Mouse (Mus musculus): ENCODE data around the gene Sowahc. TPM values are rescaled to one million over a fixed set of nuclear protein-coding genes. Genes with fewer than 3 reads are reported as not detected.

The Sowahc gene
- polyA plus RNA-seq, 1 experiment from 2014 or later: 15.2 TPM

GRCm38 (mm10) chr10:59237757-59238156 is 16.0 kb downstream of the Sowahc start:
- Histone ChIP-seq H3K4me1 (replicated peaks; ENCODE audit: control insufficient read depth, insufficient read depth, low read length) (no peaks in the 10 kb centered on the region), H3K27me3 (ENCODE audit: control insufficient read depth, insufficient read depth, low read length) (no peaks in the 10 kb centered on the region), H3K4me2 (ENCODE audit: low read depth, low read length, severe bottlenecking) (no peak overlapping the region), H3K36me3 (ENCODE audit: control insufficient read depth, insufficient read depth, low read length) (no peaks in the 10 kb centered on the region), H3K4me3 (ENCODE audit: low read depth, low read length) (no peak overlapping the region), H3K9ac (ENCODE audit: low read length) (no peak overlapping the region), H3K9me3 (ENCODE audit: control insufficient read depth, low read length) (no peaks in the 10 kb centered on the region), H3K27ac (ENCODE audit: low read depth, low read length) (no peak overlapping the region)
- DNase-seq (ENCODE audit: low spot score) (no peak), ATAC-seq (replicated peaks; ENCODE audit: low FRiP score) (no peak)
- 40% methylated on average over 3 of the region's 3 CpGs for WGBS

GRCm38 (mm10) chr10:59241141-59241541 is 19.4 kb downstream of the Sowahc start:
- Histone ChIP-seq H3K36me3 (ENCODE audit: control insufficient read depth, insufficient read depth, low read length) (no peaks in the 10 kb centered on the region), H3K27ac (ENCODE audit: low read depth, low read length) (no peak overlapping the region), H3K4me1 (replicated peaks; ENCODE audit: control insufficient read depth, insufficient read depth, low read length) (no peaks in the 10 kb centered on the region), H3K9me3 (ENCODE audit: control insufficient read depth, low read length) (no peaks in the 10 kb centered on the region), H3K4me3 (ENCODE audit: low read depth, low read length) (no peak overlapping the region), H3K27me3 (ENCODE audit: control insufficient read depth, insufficient read depth, low read length) (no peaks in the 10 kb centered on the region), H3K4me2 (ENCODE audit: low read depth, low read length, severe bottlenecking) (no peak overlapping the region), H3K9ac (ENCODE audit: low read length) (no peak overlapping the region)
- DNase-seq (ENCODE audit: low spot score): no peak
- WGBS: 70% methylated on average over 3 of the region's 3 CpGs
- no peak for ATAC-seq (replicated peaks; ENCODE audit: low FRiP score)

- DNase-seq (ENCODE audit: low spot score) (no peak), ATAC-seq (replicated peaks; ENCODE audit: low FRiP score) (no peak)
- no peaks in the 10 kb centered on the region for H3K27me3 ChIP-seq (ENCODE audit: control insufficient read depth, insufficient read depth, low read length)
- H3K9ac ChIP-seq (ENCODE audit: low read length): no peak overlapping the region
- no peak overlapping the region for H3K27ac ChIP-seq (ENCODE audit: low read depth, low read length)
- no peaks in the 10 kb centered on the region for H3K36me3 ChIP-seq (ENCODE audit: control insufficient read depth, insufficient read depth, low read length)
- H3K9me3 ChIP-seq (ENCODE audit: control insufficient read depth, low read length): no peaks in the 10 kb centered on the region
- no peaks in the 10 kb centered on the region for H3K4me1 ChIP-seq (replicated peaks; ENCODE audit: control insufficient read depth, insufficient read depth, low read length)
- no peak overlapping the region for H3K4me2 ChIP-seq (ENCODE audit: low read depth, low read length, severe bottlenecking)
- no peak overlapping the region for H3K4me3 ChIP-seq (ENCODE audit: low read depth, low read length)
- WGBS: 89% methylated on average over 3 of the region's 3 CpGs
Measured at GRCm38 (mm10) chr10:59249531-59249930, 27.8 kb downstream of the Sowahc start.

GRCm38 (mm10) chr10:59250679-59251078 is 28.9 kb downstream of the Sowahc start:
- WGBS: 96% methylated on average over 2 of the region's 2 CpGs
- H3K9me3 ChIP-seq (ENCODE audit: control insufficient read depth, low read length): no peaks in the 10 kb centered on the region
- H3K27me3 ChIP-seq (ENCODE audit: control insufficient read depth, insufficient read depth, low read length): no peaks in the 10 kb centered on the region
- no peak overlapping the region for H3K9ac ChIP-seq (ENCODE audit: low read length)
- H3K27ac ChIP-seq (ENCODE audit: low read depth, low read length): no peak overlapping the region
- H3K4me3 ChIP-seq (ENCODE audit: low read depth, low read length): no peak overlapping the region
- H3K4me2 ChIP-seq (ENCODE audit: low read depth, low read length, severe bottlenecking): no peak overlapping the region
- H3K4me1 ChIP-seq (replicated peaks; ENCODE audit: control insufficient read depth, insufficient read depth, low read length): no peaks in the 10 kb centered on the region
- H3K36me3 ChIP-seq (ENCODE audit: control insufficient read depth, insufficient read depth, low read length): no peaks in the 10 kb centered on the region
- no peak for ATAC-seq (replicated peaks; ENCODE audit: low FRiP score)
- DNase-seq (ENCODE audit: low spot score): no peak

- no peaks in the 10 kb centered on the region for H3K4me1 ChIP-seq (replicated peaks; ENCODE audit: control insufficient read depth, insufficient read depth, low read length)
- H3K4me3 ChIP-seq (ENCODE audit: low read depth, low read length): no peak overlapping the region
- H3K4me2 ChIP-seq (ENCODE audit: low read depth, low read length, severe bottlenecking): no peak overlapping the region
- WGBS: 80% methylated on average over 2 of the region's 2 CpGs
- no peaks in the 10 kb centered on the region for H3K36me3 ChIP-seq (ENCODE audit: control insufficient read depth, insufficient read depth, low read length)
- no peak overlapping the region for H3K9ac ChIP-seq (ENCODE audit: low read length)
- no peaks in the 10 kb centered on the region for H3K27me3 ChIP-seq (ENCODE audit: control insufficient read depth, insufficient read depth, low read length)
- ATAC-seq (replicated peaks; ENCODE audit: low FRiP score) (no peak), DNase-seq (ENCODE audit: low spot score) (no peak)
- H3K9me3 ChIP-seq (ENCODE audit: control insufficient read depth, low read length): no peaks in the 10 kb centered on the region
- H3K27ac ChIP-seq (ENCODE audit: low read depth, low read length): no peak overlapping the region
Measured at GRCm38 (mm10) chr10:59251980-59252379, 30.2 kb downstream of the Sowahc start.

- no peak overlapping the region for H3K4me2 ChIP-seq (ENCODE audit: low read depth, low read length, severe bottlenecking)
- no peak overlapping the region for H3K9ac ChIP-seq (ENCODE audit: low read length)
- no peaks in the 10 kb centered on the region for H3K36me3 ChIP-seq (ENCODE audit: control insufficient read depth, insufficient read depth, low read length)
- H3K4me3 ChIP-seq (ENCODE audit: low read depth, low read length): no peak overlapping the region
- 78% methylated on average over 8 of the region's 8 CpGs for WGBS
- DNase-seq (ENCODE audit: low spot score) (no peak), ATAC-seq (replicated peaks; ENCODE audit: low FRiP score) (no peak)
- H3K27me3 ChIP-seq (ENCODE audit: control insufficient read depth, insufficient read depth, low read length): no peaks in the 10 kb centered on the region
- no peak overlapping the region for H3K27ac ChIP-seq (ENCODE audit: low read depth, low read length)
- no peaks in the 10 kb centered on the region for H3K4me1 ChIP-seq (replicated peaks; ENCODE audit: control insufficient read depth, insufficient read depth, low read length)
- no peaks in the 10 kb centered on the region for H3K9me3 ChIP-seq (ENCODE audit: control insufficient read depth, low read length)
Measured at GRCm38 (mm10) chr10:59252396-59252795, 30.6 kb downstream of the Sowahc start.

GRCm38 (mm10) chr10:59253541-59254079 is 31.9 kb downstream of the Sowahc start:
- no peak for DNase-seq (ENCODE audit: low spot score)
- Histone ChIP-seq H3K27ac (ENCODE audit: low read depth, low read length) (no peak overlapping the region), H3K9ac (ENCODE audit: low read length) (no peak overlapping the region), H3K9me3 (ENCODE audit: control insufficient read depth, low read length) (no peaks in the 10 kb centered on the region), H3K4me1 (replicated peaks; ENCODE audit: control insufficient read depth, insufficient read depth, low read length) (no peaks in the 10 kb centered on the region), H3K27me3 (ENCODE audit: control insufficient read depth, insufficient read depth, low read length) (no peaks in the 10 kb centered on the region), H3K4me2 (ENCODE audit: low read depth, low read length, severe bottlenecking) (no peak overlapping the region), H3K4me3 (ENCODE audit: low read depth, low read length) (no peak overlapping the region), H3K36me3 (ENCODE audit: control insufficient read depth, insufficient read depth, low read length) (no peaks in the 10 kb centered on the region)
- no peak for ATAC-seq (replicated peaks; ENCODE audit: low FRiP score)
- 85% methylated on average over 8 of the region's 8 CpGs for WGBS

GRCm38 (mm10) chr10:59256533-59256932 is 34.8 kb downstream of the Sowahc start:
- ATAC-seq (replicated peaks; ENCODE audit: low FRiP score) (no peak), DNase-seq (ENCODE audit: low spot score) (no peak)
- 92% methylated on average over 2 of the region's 2 CpGs for WGBS
- Histone ChIP-seq H3K9ac (ENCODE audit: low read length) (no peak overlapping the region), H3K4me1 (replicated peaks; ENCODE audit: control insufficient read depth, insufficient read depth, low read length) (no peaks in the 10 kb centered on the region), H3K27me3 (ENCODE audit: control insufficient read depth, insufficient read depth, low read length) (no peaks in the 10 kb centered on the region), H3K36me3 (ENCODE audit: control insufficient read depth, insufficient read depth, low read length) (no peaks in the 10 kb centered on the region), H3K9me3 (ENCODE audit: control insufficient read depth, low read length) (no peaks in the 10 kb centered on the region), H3K27ac (ENCODE audit: low read depth, low read length) (no peak overlapping the region), H3K4me3 (ENCODE audit: low read depth, low read length) (no peak overlapping the region), H3K4me2 (ENCODE audit: low read depth, low read length, severe bottlenecking) (no peak overlapping the region)

- 85% methylated on average over 6 of the region's 6 CpGs for WGBS
- Histone ChIP-seq H3K4me3 (ENCODE audit: low read depth, low read length) (no peak overlapping the region), H3K9ac (ENCODE audit: low read length) (no peak overlapping the region), H3K9me3 (ENCODE audit: control insufficient read depth, low read length) (no peaks in the 10 kb centered on the region), H3K27me3 (ENCODE audit: control insufficient read depth, insufficient read depth, low read length) (no peaks in the 10 kb centered on the region), H3K27ac (ENCODE audit: low read depth, low read length) (no peak overlapping the region), H3K4me1 (replicated peaks; ENCODE audit: control insufficient read depth, insufficient read depth, low read length) (no peaks in the 10 kb centered on the region), H3K4me2 (ENCODE audit: low read depth, low read length, severe bottlenecking) (no peak overlapping the region), H3K36me3 (ENCODE audit: control insufficient read depth, insufficient read depth, low read length) (no peaks in the 10 kb centered on the region)
- ATAC-seq (replicated peaks; ENCODE audit: low FRiP score) (no peak), DNase-seq (ENCODE audit: low spot score) (no peak)
Measured at GRCm38 (mm10) chr10:59259572-59259971, 37.8 kb downstream of the Sowahc start.

Data from forebrain, embryonic 11.5 days (tissue).